Mouse (Mus musculus) T-cell, adult 2 months (primary cell): Measurements from ENCODE around the gene Dock9.

Source experiments
- DNase-seq: peaks from one replicate; pipeline ENCODE4 v3.0.0; 2022; ENCODE audit warnings: low spot score

Gene Dock9

DNA sequence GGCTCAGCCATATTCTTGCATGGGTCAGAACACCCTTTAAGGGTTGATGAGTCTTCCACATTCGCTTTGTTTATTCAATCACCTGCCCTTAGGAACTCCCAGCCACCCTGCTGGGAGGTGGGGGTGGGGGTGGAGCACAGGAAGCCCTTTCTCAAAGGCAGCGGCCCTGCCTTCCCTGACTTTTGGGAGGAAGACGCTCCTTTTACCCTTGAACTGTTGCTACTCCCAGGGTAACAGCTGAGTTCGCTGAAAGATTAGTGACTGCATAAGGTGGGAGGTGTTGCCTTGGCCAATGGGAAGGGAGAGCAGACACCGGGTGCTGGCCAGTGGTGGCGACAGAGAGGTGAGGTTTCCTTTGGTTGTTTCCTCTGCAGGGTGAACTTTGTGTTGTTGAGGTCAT lies 291.3 kb downstream of the Dock9 start:
- DNase-seq: no peak

DNA sequence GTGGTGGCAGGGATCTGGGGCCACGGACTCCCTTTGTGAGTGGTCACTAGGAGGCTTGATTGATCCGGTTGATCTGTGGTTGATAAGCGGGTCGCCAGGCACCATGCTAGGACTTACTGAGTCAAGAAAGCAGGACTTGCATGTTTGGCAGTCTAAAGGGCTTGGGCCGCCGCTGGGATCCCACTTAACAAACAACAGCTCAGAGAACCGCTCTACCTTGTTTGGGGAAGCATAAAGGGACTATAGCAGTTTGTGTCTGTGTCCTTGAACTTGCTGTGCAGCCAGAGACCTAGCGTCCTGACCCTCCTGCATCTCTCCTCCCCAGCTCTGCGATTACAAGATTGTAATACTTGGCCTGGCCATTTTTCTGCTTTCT lies 292.2 kb downstream of the Dock9 start:
- no peak for DNase-seq

DNA sequence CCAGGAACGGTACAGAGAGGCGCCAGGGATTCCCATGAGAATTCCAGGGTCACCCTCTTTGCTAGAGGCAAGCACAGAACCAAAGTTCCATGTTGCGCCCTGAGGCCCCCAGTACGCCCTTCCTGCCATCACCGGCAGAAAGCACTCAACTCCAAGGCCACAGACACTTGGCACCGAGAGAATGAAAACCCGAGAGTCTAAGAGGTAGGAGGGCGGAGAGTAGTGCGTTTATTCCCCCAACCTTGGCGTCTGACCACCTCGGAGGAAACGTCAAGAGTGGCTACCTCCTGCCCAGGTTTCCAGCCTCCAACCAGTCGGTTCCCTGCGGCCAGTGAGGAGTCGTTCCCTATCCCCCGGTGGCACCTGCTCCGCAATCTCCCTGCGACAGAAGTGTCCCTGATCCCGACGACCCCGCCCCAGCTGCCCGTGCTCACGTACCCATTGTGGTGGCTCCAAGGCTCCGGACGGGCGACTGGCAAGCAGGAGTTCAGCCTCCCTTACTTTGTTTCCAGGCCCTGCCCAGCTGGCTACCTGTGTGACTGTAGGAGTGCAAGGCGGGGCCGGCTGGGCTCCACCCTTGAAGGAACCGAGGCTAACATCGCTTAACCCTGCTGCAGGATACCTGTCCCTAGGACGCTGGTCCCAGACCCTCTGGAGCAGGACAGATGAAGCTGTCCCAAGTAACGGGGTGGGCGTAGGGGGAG lies 292.7 kb downstream of the Dock9 start, which contains the start of gene Slc15a1:
Slc15a1 (minus strand) TSS at position 472 of the 704 bp plus-strand sequence.
- no peak for DNase-seq

DNA sequence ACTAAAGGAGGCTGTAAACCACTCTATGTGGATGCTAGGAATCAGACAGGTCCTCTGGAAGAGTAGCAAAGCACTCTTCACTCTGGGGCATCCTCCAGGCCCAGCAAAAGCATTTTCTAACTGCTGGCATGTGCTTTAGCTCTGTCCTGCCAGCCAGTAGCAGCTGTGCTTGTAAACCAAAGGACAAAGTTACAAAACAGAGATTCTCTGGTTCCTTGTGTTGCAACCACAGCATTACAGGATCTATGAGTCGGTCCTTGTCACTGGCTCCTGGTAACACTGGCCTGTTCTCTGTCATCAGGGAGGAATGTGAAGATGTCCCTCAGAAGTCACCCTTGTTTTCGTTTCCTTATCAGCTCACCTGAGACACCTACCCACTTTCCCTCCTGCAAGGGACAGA lies 297.1 kb downstream of the Dock9 start:
- DNase-seq: no peak

DNA sequence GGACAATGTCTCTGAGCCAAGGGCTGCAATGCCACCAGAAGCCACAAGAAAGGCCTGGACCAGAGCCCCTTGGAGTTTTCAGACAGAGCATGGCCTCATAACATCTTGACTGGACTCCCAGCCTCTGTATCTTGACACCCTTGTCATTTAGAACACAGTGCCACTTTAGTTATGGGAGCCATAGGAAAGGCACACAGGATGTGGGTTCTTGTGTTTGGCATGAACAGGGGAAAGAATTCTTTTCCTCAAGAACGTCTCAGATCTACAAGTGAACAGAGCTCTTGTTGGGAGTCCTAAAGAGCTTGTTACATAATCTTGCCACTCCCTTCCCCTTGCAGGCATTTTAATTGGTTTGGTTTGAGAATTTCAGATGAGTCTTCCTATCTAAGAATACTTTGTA lies 297.9 kb downstream of the Dock9 start:
- no peak for DNase-seq

DNA sequence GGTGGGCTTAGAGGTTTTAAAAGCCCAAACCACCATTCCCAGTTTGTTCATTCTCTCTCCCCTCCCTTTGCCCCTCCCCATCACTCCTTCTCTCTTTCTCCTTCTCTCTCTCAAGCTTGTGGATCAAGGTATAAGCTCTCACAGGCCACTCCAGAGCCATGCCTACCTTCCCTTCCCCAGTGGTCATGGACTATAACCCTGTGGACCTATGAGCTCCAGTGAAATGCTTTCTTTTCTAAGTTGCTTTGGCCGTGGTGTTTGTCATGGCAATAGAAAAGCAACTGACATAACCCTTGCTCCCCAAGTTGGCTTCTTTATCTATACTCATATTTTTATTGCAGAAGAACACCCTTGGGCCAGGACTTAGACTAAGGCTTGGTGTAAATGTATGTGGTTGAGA lies 299.8 kb downstream of the Dock9 start:
- DNase-seq: no peak

DNA sequence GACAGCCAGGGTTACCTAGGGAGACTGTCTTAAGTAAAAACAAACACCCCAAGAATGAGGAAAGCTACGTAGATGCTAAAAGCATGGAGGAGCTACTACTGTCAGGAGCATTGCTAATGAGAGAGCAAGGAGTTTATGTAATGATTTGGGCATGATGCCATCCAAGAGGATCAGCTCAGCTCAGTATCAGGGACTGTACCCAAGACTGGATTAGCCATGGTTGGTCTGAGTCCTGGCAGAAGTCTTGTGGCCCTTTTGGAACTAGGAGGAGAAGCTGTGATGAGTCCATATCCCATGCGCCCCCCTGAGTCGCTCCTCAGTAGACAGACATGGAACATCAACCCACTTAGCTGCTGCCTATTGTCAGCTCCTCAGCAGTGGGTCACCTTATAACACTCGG lies 301.9 kb downstream of the Dock9 start:
- no peak for DNase-seq

DNA sequence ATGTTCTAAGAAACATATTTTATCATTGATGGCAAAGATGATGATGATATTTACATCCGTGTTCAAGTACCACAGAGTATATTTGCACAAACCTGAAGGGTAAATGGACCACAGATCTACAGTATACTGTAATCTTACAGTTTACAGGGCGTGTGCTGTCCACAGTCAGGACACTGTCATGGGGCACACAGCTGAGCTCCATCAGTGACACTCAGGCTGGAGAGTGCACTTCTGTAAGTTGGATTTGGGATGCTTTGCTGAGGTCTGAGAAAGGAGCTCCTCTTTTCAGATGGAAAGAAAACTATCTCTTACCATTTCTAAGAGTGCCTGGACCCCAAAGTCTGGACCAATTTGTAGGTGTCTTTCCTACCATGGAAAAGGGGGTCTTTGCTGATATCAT lies 302.5 kb downstream of the Dock9 start:
- DNase-seq: no peak

DNA sequence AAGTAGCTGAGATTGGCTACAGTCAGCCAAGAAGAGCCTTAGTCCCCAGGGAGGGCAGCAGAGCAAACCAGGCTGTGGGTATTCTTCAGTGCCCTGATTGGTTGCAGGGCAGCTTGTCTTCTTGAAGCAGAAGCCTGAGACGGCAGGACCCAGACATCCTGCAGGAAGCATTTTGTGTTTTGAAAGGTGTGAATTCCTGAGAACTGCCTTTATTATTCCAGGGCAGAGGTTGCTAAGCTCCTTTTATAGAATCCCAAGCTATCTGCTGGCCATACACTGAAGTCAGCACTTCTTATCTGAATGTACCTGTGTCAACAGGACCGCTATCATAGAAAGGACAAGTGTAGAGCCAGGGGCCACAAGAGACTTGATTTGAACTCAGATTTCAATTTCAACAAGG lies 303.4 kb downstream of the Dock9 start:
- no peak for DNase-seq

DNA sequence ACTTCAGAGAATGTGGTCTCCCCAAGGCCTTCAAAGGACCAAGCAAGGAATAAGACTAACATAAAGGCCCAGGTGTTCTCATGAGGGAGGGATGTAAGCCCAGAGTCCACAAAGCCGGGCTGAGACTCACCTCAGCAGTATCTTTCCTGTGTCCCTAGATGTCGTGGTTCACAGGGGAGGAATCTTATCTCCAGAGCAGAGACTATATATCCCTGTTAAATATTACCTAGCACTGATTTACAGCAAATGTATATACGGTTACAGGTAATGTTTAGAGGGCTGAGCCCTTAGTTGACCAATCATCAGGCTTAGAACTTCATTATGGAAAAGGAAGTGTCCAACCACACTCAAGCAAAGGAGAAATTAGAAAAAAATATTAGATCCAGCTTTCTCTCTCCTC lies 303.9 kb downstream of the Dock9 start:
- no peak for DNase-seq

DNA sequence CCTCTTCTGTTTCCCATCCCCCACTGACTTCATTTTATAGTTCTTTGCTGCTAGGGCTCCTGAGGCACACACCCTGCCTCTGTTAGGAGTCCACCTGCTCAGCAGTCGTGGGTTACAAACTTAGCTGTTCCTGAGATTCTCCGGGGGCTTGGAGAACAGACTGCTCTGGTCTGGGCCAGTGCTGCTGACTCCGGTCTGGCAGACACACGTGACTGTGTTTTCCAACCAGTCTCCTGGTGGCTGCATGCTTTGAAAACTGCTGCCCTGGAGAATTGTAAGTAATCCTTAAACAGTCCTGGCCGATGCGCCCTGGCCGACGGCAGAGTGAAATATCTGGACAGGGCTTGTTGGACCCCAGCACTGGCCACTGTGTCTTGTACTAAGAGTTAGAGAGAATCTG lies 305.3 kb downstream of the Dock9 start:
- DNase-seq: no peak
